Mouse (Mus musculus) spleen, adult 2 months (tissue): ENCODE measurements around the gene Thoc2.

Experiments used
- CTCF ChIP-seq: fragments of 200-500 bp; IDR thresholded peaks from 2 replicates; pipeline ENCODE4 v1.5.1; 2011; ENCODE audit warnings: mild to moderate bottlenecking, inconsistent platforms; ENCODE audit not compliant: insufficient read depth, insufficient read length, insufficient replicate concordance; ENCODE audit errors: extremely low read depth
- POLR2A ChIP-seq: fragments of 200-500 bp; IDR thresholded peaks from 2 replicates; pipeline ENCODE4 v1.6.1; 2011; ENCODE audit warnings: low read depth, low read length, inconsistent platforms

- TF ChIP-seq CTCF (no peak), POLR2A (no peak)
These were observed at the start of gene Thoc2 for GRCm38 (mm10) chrX:41920574-41920973.
